10 mouse cellular contexts compared by ENCODE assay signal in genomic region chr3:101649271-101649670, GRCm38 (mm10).
"Had no signal": no experiment of that assay in that cellular context is flagged by ENCODE, and none has a peak within 500 bp of the region (broad histone marks: within the 10 kb centered on the region; RNA-seq: fewer than 3 reads in every experiment).

No protein-coding gene starts in this region.

- ATAC-seq: inflammation-experienced regulatory T-cells, adult 6 months; intestine, postnatal 0 days; midbrain, embryonic 13.5 days had no signal

- DNase-seq: left cerebral cortex, postnatal 4 days; lung, adult 18-20 months; right cerebral cortex, adult 18-20 months; right cerebral cortex, postnatal 25 days; thymus, adult 18-20 months; thymus, postnatal 14 days had no signal

- H3K27me3 ChIP-seq: limb, embryonic 13.5 days; midbrain, embryonic 13.5 days had no signal
